Mouse (Mus musculus): ENCODE measurements around the gene H2-DMb1. TPM values are rescaled to one million over a fixed set of nuclear protein-coding genes. Genes with fewer than 3 reads are reported as not detected.

Gene H2-DMb1
- total and polyA plus RNA-seq, 3 experiments = 60.7 to 147 (median 102) TPM

- TF ChIP-seq MYC (IDR thresholded peaks at IDR 0.05; ENCODE audit: low read depth, low read length) = 0 out of 2 replicates have a peak, but pooled peaks have one; percentile 4
- TF ChIP-seq MAFK (IDR thresholded peaks at IDR 0.05; ENCODE audit: insufficient replicate concordance, low read length) = no peak
- TF ChIP-seq UBTF (IDR thresholded peaks at IDR 0.05; ENCODE audit: low read depth, low read length) = no peak
- TF ChIP-seq ELF1 (IDR thresholded peaks at IDR 0.05; ENCODE audit: low read depth, low read length) = no peak
- no peak for TF ChIP-seq RAD21 (IDR thresholded peaks at IDR 0.05; ENCODE audit: low read depth, low read length)
- no peak for TF ChIP-seq USF1 (IDR thresholded peaks at IDR 0.05; ENCODE audit: low read depth, low read length)
- TF ChIP-seq CTCF (conservative IDR thresholded peaks at IDR 0.05 in 1 of 2, IDR thresholded peaks at IDR 0.05 in 1 of 2; ENCODE audit: low read depth in 2 of 2, low read length in 2 of 2) = no peak
Observed at GRCm38 (mm10) chr17:34199050-34199619, 46.3 kb downstream of the H2-DMb1 start (continued).

- in situ Hi-C loops (cut with MboI; ENCODE audit: low pct_ligation_motif_present, low pct_unique_long_range_greater_than_20kb, low sequenced_read_pairs) = no loop called here
- no peak for TF ChIP-seq SIN3A (IDR thresholded peaks at IDR 0.05; ENCODE audit: low read length)
- TF ChIP-seq MXI1 (IDR thresholded peaks at IDR 0.05; ENCODE audit: low read depth, low read length) = no peak; the same call in 1 of the 2 replicates
- TF ChIP-seq CTCF (conservative IDR thresholded peaks at IDR 0.05 in 1 of 2, IDR thresholded peaks at IDR 0.05 in 1 of 2; ENCODE audit: low read depth in 2 of 2, low read length in 2 of 2) = no peak; a peak in 1 of 4 replicates
- TF ChIP-seq JUN (IDR thresholded peaks at IDR 0.05; ENCODE audit: insufficient read depth, low read depth, low read length) = no peak
- TF ChIP-seq TBP (conservative IDR thresholded peaks at IDR 0.05; ENCODE audit: low read depth, low read length) = no peak
- no peak for TF ChIP-seq MAFK (IDR thresholded peaks at IDR 0.05; ENCODE audit: insufficient replicate concordance, low read length)
- no peak for TF ChIP-seq E2F4 (IDR thresholded peaks at IDR 0.05; ENCODE audit: insufficient replicate concordance, low read depth, low read length)
- no peak for TF ChIP-seq SMC3 (IDR thresholded peaks at IDR 0.05; ENCODE audit: low read depth, low read length)
- no peak for DNase-seq (ENCODE audit: extremely low read depth)
- Histone ChIP-seq H3K79me2 (replicated peaks; ENCODE audit: control insufficient read depth, extremely low read depth, insufficient read depth, poor library complexity, severe bottlenecking) (peaks cover 43% of the 10 kb centered on the region), H3K27me3 (replicated peaks) (no peaks in the 10 kb centered on the region), H3K27ac (ENCODE audit: insufficient read depth, low read depth) (peak overlapping the region; percentile 48; the same call in 1 of the 2 replicates), H3K4me1 (ENCODE audit: control insufficient read depth in 1 of 2, insufficient read depth in 2 of 2) (peaks cover 12 to 50% of the 10 kb centered on the region in 2 experiments), H3K4me3 (replicated peaks in 1 of 3; ENCODE audit: low read depth in 2 of 3, low read length in 2 of 3, poor library complexity in 1 of 3) (peak overlapping the region; percentile 53 to 69 (median 57)), H3K9ac (ENCODE audit: insufficient read depth, low read depth) (peak overlapping the region; percentile 58), H3K4me2 (ENCODE audit: insufficient read depth, low read depth, poor library complexity, severe bottlenecking) (peak overlapping the region; percentile 89), H3K36me3 (replicated peaks in 1 of 2; ENCODE audit: control insufficient read depth in 1 of 2, insufficient read depth in 1 of 2, low read length in 1 of 2) (peaks cover 34 to 51% of the 10 kb centered on the region in 2 experiments), H3K9me3 (replicated peaks; ENCODE audit: low read length) (no peaks in the 10 kb centered on the region)
- dilution Hi-C loops (cut with MboI; ENCODE audit: extremely low pct_ligation_motif_present, extremely low pct_unique_long_range_greater_than_20kb, low sequenced_read_pairs) = no loop called here
Observed at GRCm38 (mm10) chr17:34200047-34200446, 47.2 kb downstream of the H2-DMb1 start.

GRCm38 (mm10) chr17:34200772-34201505, 48.1 kb downstream of the H2-DMb1 start:
- Histone ChIP-seq H3K4me3 (replicated peaks in 1 of 3; ENCODE audit: low read depth in 2 of 3, low read length in 2 of 3, poor library complexity in 1 of 3) (peak overlapping the region in 1 of 3 experiments; percentile 6), H3K9ac (ENCODE audit: insufficient read depth, low read depth) (peak overlapping the region; percentile 58), H3K36me3 (replicated peaks in 1 of 2; ENCODE audit: control insufficient read depth in 1 of 2, insufficient read depth in 1 of 2, low read length in 1 of 2) (peaks cover 30 to 44% of the 10 kb centered on the region in 2 experiments), H3K79me2 (replicated peaks; ENCODE audit: control insufficient read depth, extremely low read depth, insufficient read depth, poor library complexity, severe bottlenecking) (peaks cover 44% of the 10 kb centered on the region), H3K4me2 (ENCODE audit: insufficient read depth, low read depth, poor library complexity, severe bottlenecking) (peak overlapping the region; percentile 89), H3K4me1 (ENCODE audit: control insufficient read depth in 1 of 2, insufficient read depth in 2 of 2) (peaks cover 12 to 43% of the 10 kb centered on the region in 2 experiments), H3K27ac (ENCODE audit: insufficient read depth, low read depth) (peak overlapping the region; percentile 45), H3K9me3 (replicated peaks; ENCODE audit: low read length) (no peaks in the 10 kb centered on the region), H3K27me3 (replicated peaks) (no peaks in the 10 kb centered on the region)
- in situ Hi-C loops (cut with MboI; ENCODE audit: low pct_ligation_motif_present, low pct_unique_long_range_greater_than_20kb, low sequenced_read_pairs) = no loop called here
- dilution Hi-C loops (cut with MboI; ENCODE audit: extremely low pct_ligation_motif_present, extremely low pct_unique_long_range_greater_than_20kb, low sequenced_read_pairs) = no loop called here
- TF ChIP-seq CHD1 (IDR thresholded peaks at IDR 0.05; ENCODE audit: low read depth, low read length) (no peak; the same call in 1 of the 2 replicates), MAX (IDR thresholded peaks at IDR 0.05; ENCODE audit: low read length) (no peak), POLR2A (IDR thresholded peaks at IDR 0.05; ENCODE audit: low read depth, low read length) (no peak), MAFK (IDR thresholded peaks at IDR 0.05; ENCODE audit: insufficient replicate concordance, low read length) (no peak), KAT2A (IDR thresholded peaks at IDR 0.05; ENCODE audit: insufficient replicate concordance, low read length) (no peak), NELFE (IDR thresholded peaks at IDR 0.05; ENCODE audit: low read depth, low read length) (no peak), ELF1 (IDR thresholded peaks at IDR 0.05; ENCODE audit: low read depth, low read length) (no peak), ZNF384 (IDR thresholded peaks at IDR 0.05; ENCODE audit: low read depth, low read length) (no peak), MEF2A (IDR thresholded peaks at IDR 0.05; ENCODE audit: borderline replicate concordance, low read depth, low read length) (no peak), BHLHE40 (IDR thresholded peaks at IDR 0.05; ENCODE audit: low read depth, low read length) (no peak), ZC3H11A (IDR thresholded peaks at IDR 0.05; ENCODE audit: low read depth, low read length) (no peak), E2F4 (IDR thresholded peaks at IDR 0.05; ENCODE audit: insufficient replicate concordance, low read depth, low read length) (no peak), ZKSCAN1 (IDR thresholded peaks at IDR 0.05; ENCODE audit: borderline replicate concordance, low read depth, low read length) (no peak), CTCF (conservative IDR thresholded peaks at IDR 0.05 in 1 of 2, IDR thresholded peaks at IDR 0.05 in 1 of 2; ENCODE audit: low read depth in 2 of 2, low read length in 2 of 2) (no peak), ZMIZ1 (IDR thresholded peaks at IDR 0.05; ENCODE audit: low read depth, low read length) (no peak), USF1 (IDR thresholded peaks at IDR 0.05; ENCODE audit: low read depth, low read length) (no peak), SIN3A (IDR thresholded peaks at IDR 0.05; ENCODE audit: low read length) (no peak), EP300 (IDR thresholded peaks at IDR 0.05; ENCODE audit: low read length) (no peak)
- no peak for DNase-seq (ENCODE audit: extremely low read depth)
